Mouse (Mus musculus) stomach, embryonic 15.5 days (tissue): ENCODE data around the gene Gna15. TPM values are rescaled to one million over a fixed set of nuclear protein-coding genes. Genes with fewer than 3 reads are reported as not detected.

Source experiments
- microRNA-seq: library from miRNA; unstranded; fragments of <30 nt; microRNA quantifications from one replicate; pipeline ENCODE4, GENCODE M21; 2016
- polyA plus RNA-seq: library from polyadenylated mRNA; unstranded; fragments of >200 nt; fragmentation: Nextera tagmentation; extraction: Ambion mirVana; gene quantifications from 2 replicates; pipeline ENCODE4 v1.2.1, GENCODE M21; 2015

The Gna15 gene
- polyA plus RNA-seq, 1 experiment from 2014 or later: 5.8 TPM

Small RNA genes lying within 50 kb of the gene (microRNA-seq; reads per million reads assigned to microRNA genes)
- gene Gm25595: not detected

Other genes starting within 250 kb of the Gna15 start
- gene Tjp3, start 232.6 kb downstream of the Gna15 start, polyA plus RNA-seq: 32.6 and 38.7 TPM in 2 replicates
- 43.1 and 47.6 TPM in 2 replicates for gene Pip5k1c, start 231.3 kb downstream of the Gna15 start, polyA plus RNA-seq
- gene Cactin, start 203.1 kb downstream of the Gna15 start, polyA plus RNA-seq: 40.5 and 40.9 TPM in 2 replicates
- gene Tbxa2r, start 195.5 kb downstream of the Gna15 start, polyA plus RNA-seq: 23.5 and 25.3 TPM in 2 replicates
- gene Gipc3, start 181.0 kb downstream of the Gna15 start, polyA plus RNA-seq: 0.04 and 0.12 TPM in 2 replicates
- 78.8 and 79.1 TPM in 2 replicates for gene Hmg20b, start 173.7 kb downstream of the Gna15 start, polyA plus RNA-seq
- gene Mfsd12, start 166.7 kb downstream of the Gna15 start, polyA plus RNA-seq: 12.8 and 13.6 TPM in 2 replicates
- gene 4930404N11Rik, start 158.4 kb downstream of the Gna15 start, polyA plus RNA-seq: 1.2 and 1.5 TPM in 2 replicates
- 88.5 and 90.5 TPM in 2 replicates for gene Fzr1, start 145.7 kb downstream of the Gna15 start, polyA plus RNA-seq
- gene Dohh, start 139.8 kb downstream of the Gna15 start, polyA plus RNA-seq: 78.9 and 80.4 TPM in 2 replicates
- gene Gm48551, start 139.8 kb downstream of the Gna15 start, polyA plus RNA-seq: 2.9 and 3.3 TPM in 2 replicates
- 0.41 and 1.4 TPM in 2 replicates for gene Gm48552, start 135.2 kb downstream of the Gna15 start, polyA plus RNA-seq
- gene Smim24, start 131.2 kb downstream of the Gna15 start, polyA plus RNA-seq: 59.5 and 77.5 TPM in 2 replicates
- 65.5 and 78.2 TPM in 2 replicates for gene Nfic, start 68.6 kb downstream of the Gna15 start, polyA plus RNA-seq
- gene Celf5, start 41.5 kb downstream of the Gna15 start, polyA plus RNA-seq: 1.7 and 1.8 TPM in 2 replicates
- gene Ncln, start 27.8 kb downstream of the Gna15 start, polyA plus RNA-seq: 83.9 and 93.7 TPM in 2 replicates
- 1.4 and 1.6 TPM in 2 replicates for gene S1pr4, start 24.1 kb downstream of the Gna15 start, polyA plus RNA-seq
- 113 and 134 TPM in 2 replicates for gene Gna11, start 21.0 kb upstream of the Gna15 start, polyA plus RNA-seq
- gene Aes, start 35.3 kb upstream of the Gna15 start, polyA plus RNA-seq: 692 and 697 TPM in 2 replicates
- gene Tle2, start 50.3 kb upstream of the Gna15 start, polyA plus RNA-seq: 28.8 and 35.6 TPM in 2 replicates
- gene Tle6, start 76.8 kb upstream of the Gna15 start, polyA plus RNA-seq: 31.2 and 42.1 TPM in 2 replicates
- gene BC025920, start 82.0 kb upstream of the Gna15 start, polyA plus RNA-seq: 0.55 and 0.71 TPM in 2 replicates
- gene Sirt6, start 103.6 kb upstream of the Gna15 start, polyA plus RNA-seq: 32.9 and 33.3 TPM in 2 replicates
- 10.9 and 12.6 TPM in 2 replicates for gene Ankrd24, start 104.3 kb upstream of the Gna15 start, polyA plus RNA-seq
- 4.3 and 5.2 TPM in 2 replicates for gene Gm10778, start 124.8 kb upstream of the Gna15 start, polyA plus RNA-seq
- 11.8 and 13.6 TPM in 2 replicates for gene Zfp433, start 180.6 kb upstream of the Gna15 start, polyA plus RNA-seq
- gene Gm3055, start 246.9 kb upstream of the Gna15 start, polyA plus RNA-seq: 6.7 and 6.9 TPM in 2 replicates